Mouse (Mus musculus) thymus, adult 2 months (tissue): ENCODE data around the gene Colq. TPM values are rescaled to one million over a fixed set of nuclear protein-coding genes. Genes with fewer than 3 reads are reported as not detected.

Experiments used
- DNase-seq: peaks from one replicate; pipeline ENCODE4 v3.0.0; 2021
- H3K27ac ChIP-seq: fragments of 200-500 bp; 2 replicates; pipeline ENCODE4 v1.5.1; 2012; ENCODE audit warnings: low read length, control low read depth; ENCODE audit not compliant: control insufficient read depth, insufficient read depth
- H3K27me3 ChIP-seq: fragments of 200-500 bp; 2 replicates; pipeline ENCODE4 v1.6.1; 2012; ENCODE audit warnings: mild to moderate bottlenecking, low read length, moderate library complexity, mixed read lengths; ENCODE audit not compliant: control insufficient read depth, insufficient read depth
- H3K36me3 ChIP-seq: fragments of 200-500 bp; 2 replicates; pipeline ENCODE4 v1.6.1; 2012; ENCODE audit warnings: mild to moderate bottlenecking, low read length, moderate library complexity; ENCODE audit not compliant: control insufficient read depth, insufficient read depth
- H3K4me1 ChIP-seq: fragments of 200-500 bp; replicated peaks from 2 replicates; pipeline ENCODE4 v1.6.1; 2012; ENCODE audit warnings: low read length; ENCODE audit not compliant: control insufficient read depth, insufficient read depth
- H3K4me3 ChIP-seq: fragments of 200-500 bp; 2 replicates; pipeline ENCODE4 v1.5.1; 2012; ENCODE audit warnings: mild to moderate bottlenecking, low read length, control low read depth, moderate library complexity; ENCODE audit not compliant: control insufficient read depth, insufficient read depth
- CTCF ChIP-seq: fragments of 200-500 bp; IDR thresholded peaks from 2 replicates; pipeline ENCODE4 v1.5.1; 2012; ENCODE audit warnings: mild to moderate bottlenecking, control low read depth, low read length, moderate library complexity, borderline replicate concordance; ENCODE audit not compliant: control insufficient read depth, poor library complexity, insufficient read depth; ENCODE audit errors: extremely low read depth
- POLR2A ChIP-seq: fragments of 200-500 bp; IDR thresholded peaks from 2 replicates; pipeline ENCODE4 v1.6.1; 2012; ENCODE audit warnings: mild to moderate bottlenecking, low read length, control low read depth, moderate library complexity; ENCODE audit not compliant: control insufficient read depth, poor library complexity, insufficient read depth; ENCODE audit errors: extremely low read depth
- WGBS: fragments of 180-500 bp; shearing (Covaris S2); methylation state at CpG from one replicate; pipeline ENCODE4 v1.1.7; 2018; 5-methylcytosine and 5-hydroxymethylcytosine counted together
- polyA plus RNA-seq: library from polyadenylated mRNA; depleted of rRNA; stranded (reverse); fragments of >200 nt; gene quantifications from 2 replicates; pipeline ENCODE4 v1.2.3, GENCODE M21; 2012

Colq gene
- polyA plus RNA-seq, 1 experiment, result 151 TPM

GRCm38 (mm10) chr14:31570131-31570951, 20.8 kb downstream of the Colq start:
- Histone ChIP-seq H3K4me3 (no peak overlapping the region), H3K4me1 (peaks cover 76% of the 10 kb centered on the region), H3K36me3 (peaks cover 23% of the 10 kb centered on the region; the same call in 1 of the 2 replicates), H3K27ac (peak overlapping the region; percentile 97), H3K27me3 (no peaks in the 10 kb centered on the region)
- whole genome bisulfite sequencing, result 12% methylated on average over 6 of the region's 6 CpGs
- TF ChIP-seq CTCF (no peak), POLR2A (no peak)
- peak; percentile 73 for DNase-seq

GRCm38 (mm10) chr14:31569151-31569631, 22.0 kb downstream of the Colq start:
- Histone ChIP-seq H3K27me3 (no peaks in the 10 kb centered on the region), H3K4me3 (no peak overlapping the region), H3K27ac (peak overlapping the region; percentile 97), H3K36me3 (peaks cover 21% of the 10 kb centered on the region; the same call in 1 of the 2 replicates), H3K4me1 (peaks cover 75% of the 10 kb centered on the region)
- 3% methylated on average over 7 of the region's 7 CpGs for WGBS
- TF ChIP-seq POLR2A, result no peak
- no peak for TF ChIP-seq CTCF
- DNase-seq, result peak; percentile 76

- TF ChIP-seq CTCF (no peak), POLR2A (no peak)
- WGBS, result 83% methylated on average over 9 of the region's 9 CpGs
- H3K27me3 ChIP-seq, result no peaks in the 10 kb centered on the region
- H3K27ac ChIP-seq, result peak overlapping the region; percentile 78
- no peak for DNase-seq
- peaks cover 4% of the 10 kb centered on the region; the same call in 1 of the 2 replicates for H3K36me3 ChIP-seq
- no peak overlapping the region for H3K4me3 ChIP-seq
- peaks cover 74% of the 10 kb centered on the region for H3K4me1 ChIP-seq
Observed at GRCm38 (mm10) chr14:31565478-31566212, 25.5 kb downstream of the Colq start.

GRCm38 (mm10) chr14:31564452-31565179, 26.5 kb downstream of the Colq start:
- WGBS, result 83% methylated on average over 6 of the region's 6 CpGs
- peaks cover 4% of the 10 kb centered on the region; the same call in 1 of the 2 replicates for H3K36me3 ChIP-seq
- TF ChIP-seq CTCF (no peak), POLR2A (no peak)
- no peak overlapping the region for H3K4me3 ChIP-seq
- DNase-seq, result no peak
- H3K4me1 ChIP-seq, result peaks cover 73% of the 10 kb centered on the region
- H3K27me3 ChIP-seq, result no peaks in the 10 kb centered on the region
- H3K27ac ChIP-seq, result peak overlapping the region; percentile 56

DNA sequence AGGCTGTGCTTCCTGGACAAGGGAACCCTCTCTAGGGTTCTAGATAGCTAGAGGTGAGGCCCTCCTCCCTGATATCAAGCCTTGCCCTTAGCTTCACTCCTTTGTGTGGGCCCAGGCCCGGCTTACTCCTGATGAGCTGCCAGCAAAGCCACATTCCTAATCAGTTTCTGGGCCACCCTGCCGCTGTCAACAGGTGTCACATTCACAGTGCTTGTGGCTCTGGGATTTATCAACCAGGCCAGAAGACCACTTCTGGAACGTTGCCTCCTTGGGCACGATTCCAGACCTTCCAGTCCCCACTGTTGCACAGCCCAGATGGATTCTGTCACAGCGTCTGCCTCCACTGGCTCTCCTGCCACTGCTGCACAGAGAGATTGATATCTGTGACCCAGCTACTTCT, 30.3 kb downstream of the Colq start:
- H3K27ac ChIP-seq, result peak overlapping the region; percentile 99
- peaks cover 73% of the 10 kb centered on the region for H3K4me1 ChIP-seq
- WGBS, result 47% methylated on average over 5 of the region's 5 CpGs
- no peaks in the 10 kb centered on the region for H3K27me3 ChIP-seq
- TF ChIP-seq POLR2A (no peak), CTCF (no peak)
- no peak for DNase-seq
- H3K36me3 ChIP-seq, result no peaks in the 10 kb centered on the region; the same call in 1 of the 2 replicates
- no peak overlapping the region for H3K4me3 ChIP-seq

GRCm38 (mm10) chr14:31559216-31559615, 31.9 kb downstream of the Colq start:
- no peaks in the 10 kb centered on the region for H3K27me3 ChIP-seq
- H3K27ac ChIP-seq, result peak overlapping the region; percentile 85
- H3K36me3 ChIP-seq, result no peaks in the 10 kb centered on the region; the same call in 1 of the 2 replicates
- 45% methylated on average over 5 of the region's 5 CpGs for WGBS
- H3K4me3 ChIP-seq, result no peak overlapping the region
- peaks cover 75% of the 10 kb centered on the region for H3K4me1 ChIP-seq
- TF ChIP-seq POLR2A (no peak), CTCF (no peak)
- no peak for DNase-seq
